Mouse (Mus musculus) heart, adult 18-20 months (tissue): ENCODE measurements around the gene Polr3h. TPM values are rescaled to one million over a fixed set of nuclear protein-coding genes. Genes with fewer than 3 reads are reported as not detected.
"Not testable (repeated sequence)": the region's sequence is repeated elsewhere in the genome, so short reads cannot be mapped to it uniquely, and the experiment has no call there.

Experiments used
- DNase-seq, 2 experiments: peaks; one replicate each; pipeline ENCODE4 v3.0.0; 2021 to 2022; ENCODE audit warnings: mixed read lengths in 1 of 2
- long read RNA-seq, 2 experiments: library from polyadenylated mRNA; stranded (forward); transcript quantifications; one replicate each; pipeline ENCODE4 v2.0.0; 2021
- total RNA-seq, 2 experiments: library from RNA; stranded (reverse); gene quantifications; 2 replicates each; pipeline ENCODE4 v1.2.3; 2021

Gene Polr3h
- 10 to 100 TPM in 1 of 2 experiments, 1 to 10 TPM in 1; 7.8 to 10.7 TPM for total RNA-seq
- long read RNA-seq, experiment 1, transcript Polr3h-201 (6 exons, 2,542 nt), result major isoform, 6 of 11 reads
- long read RNA-seq, experiment 1, partial matches to known transcripts, result 0 of 11 reads
- long read RNA-seq, experiment 1, other reads (novel, unspliced or antisense), result 4 of 11 reads
- long read RNA-seq, experiment 2, transcript Polr3h-201 (6 exons, 2,542 nt), result major isoform, 8 of 14 reads
- long read RNA-seq, experiment 2, partial matches to known transcripts, result 0 of 14 reads
- long read RNA-seq, experiment 2, other reads (novel, unspliced or antisense), result 3 of 14 reads

DNA sequence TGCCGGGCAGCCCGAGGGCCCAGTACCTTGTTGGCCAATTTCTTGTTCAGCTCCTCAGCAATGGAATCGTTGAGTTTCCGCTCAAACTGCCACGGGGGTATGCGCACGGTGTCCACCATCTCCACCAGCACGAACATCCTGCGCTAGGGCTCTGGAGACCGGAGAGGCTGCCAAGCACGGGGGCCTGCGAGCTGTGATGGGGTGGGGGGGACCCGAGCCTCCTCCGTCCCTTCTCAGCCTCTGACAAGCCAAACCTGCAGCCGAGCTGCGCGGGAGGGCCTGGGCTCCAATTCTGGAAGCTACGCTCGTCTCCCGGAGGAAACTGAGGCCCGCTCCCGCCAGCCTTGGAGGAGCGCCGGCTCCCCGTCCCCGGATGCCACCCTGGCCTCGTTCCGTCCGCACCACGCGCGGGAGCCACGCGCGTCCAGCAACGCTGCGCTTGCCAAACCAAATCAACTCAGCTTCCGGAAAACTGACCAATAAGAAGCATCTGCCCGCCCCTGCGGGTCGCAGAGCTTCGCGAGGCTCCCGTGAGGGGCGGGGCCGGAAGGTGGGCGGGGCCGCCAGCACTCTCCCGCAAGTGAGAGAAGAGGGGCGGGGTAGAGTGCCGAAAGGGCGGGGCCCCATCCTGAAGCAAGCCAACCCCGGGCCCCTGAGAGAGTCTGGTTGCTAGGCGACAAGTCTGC is at the start of gene Polr3h:
TSS of gene Polr3h (minus strand) at position 481 of the 686 bp plus-strand sequence.
- peak; percentile 94 to 97 for DNase-seq

DNA sequence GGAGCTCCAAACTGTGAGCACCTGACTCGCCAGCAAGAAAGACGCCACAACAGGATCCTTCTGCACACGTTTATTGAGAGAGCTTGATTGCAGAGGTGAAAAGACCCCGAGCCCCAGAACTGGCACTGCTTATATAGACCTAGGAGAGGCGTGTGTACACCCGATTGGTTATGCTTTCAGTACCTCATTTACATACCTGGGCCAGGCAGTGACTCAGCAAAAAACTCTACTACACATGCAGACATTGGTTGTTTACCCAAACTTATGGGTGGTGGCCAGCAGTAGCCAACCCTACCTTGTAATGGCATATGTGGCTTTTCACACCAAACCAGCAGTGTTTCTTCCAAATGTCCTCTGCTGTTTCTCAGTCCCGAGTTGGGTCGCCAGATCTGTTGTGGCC is 49.1 kb upstream of the Polr3h start:
- DNase-seq, result not testable (repeated sequence)

DNA sequence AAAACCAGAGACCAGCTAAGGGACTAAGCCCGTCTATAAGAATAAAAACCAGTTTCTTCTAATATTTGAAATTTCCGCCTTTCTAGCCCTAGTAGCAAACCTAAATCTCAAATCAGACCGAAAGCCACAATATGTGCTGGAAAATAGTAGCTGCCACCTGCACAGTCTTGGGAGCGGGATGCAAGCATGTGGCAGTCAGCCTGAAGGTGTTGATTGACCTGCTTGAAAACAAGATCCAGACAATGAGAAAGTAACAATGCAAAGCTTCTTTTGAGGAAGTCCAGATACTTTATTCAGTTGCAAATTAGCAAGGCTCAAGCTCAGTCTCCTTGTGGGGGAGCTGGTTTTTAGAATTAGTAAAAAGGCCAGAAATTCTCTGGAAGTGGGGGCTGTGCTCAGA is 44.5 kb upstream of the Polr3h start:
- DNase-seq, result not testable (repeated sequence)

DNA sequence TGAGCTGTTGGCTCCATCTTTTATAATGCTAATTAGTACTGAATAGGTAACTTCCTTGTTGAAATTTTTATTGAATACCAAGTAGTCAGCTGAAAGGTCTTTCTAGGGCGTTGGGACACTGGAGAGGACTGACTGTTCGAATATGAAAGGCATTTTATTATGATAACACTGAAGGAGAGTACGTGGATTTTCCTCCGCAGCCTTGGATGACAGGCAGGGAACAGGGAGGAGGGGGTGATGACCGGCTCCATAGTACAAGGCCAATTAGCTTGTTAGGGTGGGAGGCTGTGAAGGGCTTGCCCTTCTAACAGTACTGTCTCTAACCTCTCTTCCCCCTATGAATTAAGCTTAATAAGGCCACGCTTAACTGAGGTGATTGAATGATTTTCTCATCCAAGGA is 43.6 kb upstream of the Polr3h start:
- DNase-seq, result not testable (repeated sequence)

DNA sequence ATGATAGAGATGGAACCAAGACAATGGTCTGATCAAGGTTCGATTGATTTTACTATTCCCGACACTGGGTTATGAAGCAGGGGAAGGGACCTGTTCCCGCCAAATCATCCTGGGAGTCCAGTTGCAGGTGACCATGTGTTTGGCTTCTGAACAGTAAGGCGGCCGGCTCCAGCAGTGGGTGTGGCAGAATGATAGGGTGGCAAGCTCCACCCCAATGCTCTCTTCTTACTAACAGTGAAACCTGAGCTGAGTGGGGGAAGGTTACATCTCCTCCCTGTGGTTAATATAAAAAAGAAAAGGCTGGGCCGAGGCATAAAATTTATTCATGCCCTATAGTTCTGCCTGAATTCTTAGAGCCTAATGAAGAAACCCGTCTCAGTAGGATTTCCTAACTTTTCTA is 43.1 kb upstream of the Polr3h start:
- DNase-seq, result peak in 1 of 2 experiments; percentile 40

DNA sequence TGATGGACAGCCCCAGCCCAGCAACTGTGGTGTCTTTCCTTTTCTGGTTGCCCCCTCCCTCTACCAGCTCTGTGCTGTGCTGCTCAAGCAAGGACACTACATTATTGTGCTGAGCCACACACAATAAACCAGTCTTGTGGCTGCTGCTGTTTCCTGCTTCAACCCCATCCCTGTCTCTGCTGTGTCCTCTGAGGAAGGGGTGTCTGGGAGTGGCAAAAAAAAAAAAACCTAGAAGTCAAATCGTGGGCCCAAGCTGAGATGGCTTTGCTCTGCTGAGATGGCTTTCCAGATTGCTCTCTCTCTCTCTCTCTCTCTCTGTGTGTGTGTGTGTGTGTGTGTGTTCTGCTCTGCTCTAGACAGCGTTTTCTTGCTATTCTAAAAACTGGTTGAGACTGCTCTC is 42.4 kb upstream of the Polr3h start:
- DNase-seq, result no peak

DNA sequence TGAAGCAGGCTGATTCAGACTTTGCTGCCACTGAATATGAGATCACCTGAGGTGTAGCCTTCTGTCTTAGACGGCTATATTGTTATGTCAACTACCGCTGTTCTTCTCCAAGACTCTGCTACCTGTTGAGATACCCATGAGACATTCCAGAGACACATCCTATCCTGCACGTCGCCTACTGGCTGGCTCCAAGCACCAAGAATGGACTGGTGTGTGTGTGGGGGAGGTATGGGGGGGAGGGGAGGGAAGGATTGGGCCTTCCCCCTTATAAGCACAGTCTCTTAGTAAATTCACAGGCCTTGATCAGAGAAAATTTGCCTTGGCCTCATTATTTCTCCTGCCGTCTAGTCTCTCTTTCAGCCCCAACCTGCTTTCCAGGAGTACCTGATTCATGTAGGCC is 41.8 kb upstream of the Polr3h start:
- DNase-seq, result no peak

DNA sequence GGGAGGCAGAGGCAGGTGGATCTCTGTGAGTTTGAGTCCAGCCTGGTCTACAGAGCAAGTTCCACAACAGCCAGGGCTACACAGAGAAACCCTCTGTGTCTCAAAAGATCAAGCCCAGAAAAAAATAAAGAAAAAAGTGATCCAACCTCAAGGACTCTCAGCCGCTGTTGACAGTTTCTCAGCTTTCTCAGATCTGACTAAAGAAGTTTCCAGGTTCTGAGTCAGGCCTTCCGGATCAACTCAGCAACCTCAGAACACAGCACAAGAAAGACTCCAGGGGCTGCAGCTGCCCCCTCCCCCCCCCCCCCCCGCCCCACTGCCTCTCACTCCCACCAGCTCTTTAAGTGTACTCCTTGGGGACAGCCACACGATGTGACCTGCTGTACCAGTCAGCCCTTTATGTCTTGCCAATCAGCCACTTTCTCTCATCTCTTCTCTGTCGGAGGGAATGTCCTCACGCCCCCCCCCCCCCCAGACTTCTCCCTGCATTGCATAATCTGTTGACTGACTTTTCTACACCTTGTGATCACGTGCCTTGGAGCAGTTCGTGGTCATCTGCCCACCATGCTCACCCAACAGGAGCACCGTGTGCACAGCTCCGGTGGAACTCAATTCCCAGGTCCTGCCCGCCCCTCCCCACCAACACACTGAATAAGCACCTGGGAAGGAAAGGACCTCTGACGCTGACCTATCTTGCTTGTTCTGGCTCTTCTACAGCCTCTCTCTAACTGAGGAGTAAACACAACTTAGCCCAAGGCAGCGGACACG is 40.2 kb upstream of the Polr3h start:
- no peak for DNase-seq

DNA sequence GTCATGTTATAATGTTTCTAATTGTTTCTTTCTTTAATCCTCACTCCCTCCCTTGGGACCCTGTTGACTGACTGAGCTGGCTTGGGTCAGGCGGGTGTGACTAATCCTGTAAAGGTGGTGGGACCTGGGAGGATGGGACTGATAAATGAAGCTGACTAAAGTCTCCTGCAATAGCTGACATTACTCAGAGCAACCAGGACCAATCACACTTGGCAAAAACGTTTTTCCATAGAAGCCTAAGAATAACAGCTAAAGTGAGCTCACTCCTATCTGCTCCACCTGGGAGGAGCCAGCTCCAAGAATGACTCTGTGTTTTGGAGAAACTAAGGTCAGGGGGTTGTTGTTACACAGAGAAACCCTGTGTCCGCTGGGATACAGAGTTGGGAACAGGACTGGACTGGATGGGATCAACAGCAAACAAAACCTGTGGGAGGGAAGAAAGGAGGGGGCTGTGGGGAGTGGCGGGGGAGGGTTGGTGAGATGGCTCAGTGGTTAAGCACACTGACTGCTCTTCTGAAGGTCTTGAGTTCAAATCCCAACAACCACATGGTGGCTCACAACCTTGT is 39.0 kb upstream of the Polr3h start:
- no peak for DNase-seq

DNA sequence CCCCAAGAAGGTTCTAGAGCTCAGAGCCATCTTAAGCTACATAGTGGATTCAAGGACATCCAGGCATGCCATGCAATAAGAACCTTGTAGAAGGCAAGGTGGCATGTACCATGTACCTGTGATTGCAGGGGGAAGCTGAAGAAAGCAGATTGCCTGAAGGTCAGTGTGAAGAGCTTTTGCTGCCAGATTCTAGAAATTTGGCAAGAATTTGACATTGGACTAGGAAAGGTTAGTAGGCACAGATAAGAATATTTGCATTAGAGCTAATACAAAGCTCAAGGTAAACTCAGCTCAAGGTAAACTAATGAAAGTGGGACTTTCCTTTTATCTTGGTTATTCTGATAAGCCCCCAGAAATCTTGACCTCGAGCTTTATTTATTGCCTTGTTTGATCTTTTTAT is 38.2 kb upstream of the Polr3h start:
- no peak for DNase-seq

DNA sequence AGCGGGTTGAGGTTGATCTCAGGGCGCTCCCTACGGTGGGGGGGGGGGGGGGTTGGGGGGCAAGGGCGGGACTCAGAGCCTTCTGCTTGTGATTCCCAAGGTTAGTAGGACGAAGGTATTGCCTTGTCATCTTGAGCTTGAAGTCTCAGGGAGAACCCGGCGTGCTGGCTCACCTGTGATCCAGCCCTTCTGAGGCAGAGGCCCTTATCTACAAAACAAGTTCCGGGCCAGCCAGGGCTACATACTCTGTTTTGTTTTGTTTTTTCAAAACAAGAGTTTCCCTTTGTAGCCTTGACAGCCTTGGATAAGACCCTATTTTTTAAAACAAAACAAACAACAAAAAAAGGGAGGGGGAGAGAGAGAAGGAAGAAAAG is 35.0 kb upstream of the Polr3h start:
- DNase-seq, result no peak

DNA sequence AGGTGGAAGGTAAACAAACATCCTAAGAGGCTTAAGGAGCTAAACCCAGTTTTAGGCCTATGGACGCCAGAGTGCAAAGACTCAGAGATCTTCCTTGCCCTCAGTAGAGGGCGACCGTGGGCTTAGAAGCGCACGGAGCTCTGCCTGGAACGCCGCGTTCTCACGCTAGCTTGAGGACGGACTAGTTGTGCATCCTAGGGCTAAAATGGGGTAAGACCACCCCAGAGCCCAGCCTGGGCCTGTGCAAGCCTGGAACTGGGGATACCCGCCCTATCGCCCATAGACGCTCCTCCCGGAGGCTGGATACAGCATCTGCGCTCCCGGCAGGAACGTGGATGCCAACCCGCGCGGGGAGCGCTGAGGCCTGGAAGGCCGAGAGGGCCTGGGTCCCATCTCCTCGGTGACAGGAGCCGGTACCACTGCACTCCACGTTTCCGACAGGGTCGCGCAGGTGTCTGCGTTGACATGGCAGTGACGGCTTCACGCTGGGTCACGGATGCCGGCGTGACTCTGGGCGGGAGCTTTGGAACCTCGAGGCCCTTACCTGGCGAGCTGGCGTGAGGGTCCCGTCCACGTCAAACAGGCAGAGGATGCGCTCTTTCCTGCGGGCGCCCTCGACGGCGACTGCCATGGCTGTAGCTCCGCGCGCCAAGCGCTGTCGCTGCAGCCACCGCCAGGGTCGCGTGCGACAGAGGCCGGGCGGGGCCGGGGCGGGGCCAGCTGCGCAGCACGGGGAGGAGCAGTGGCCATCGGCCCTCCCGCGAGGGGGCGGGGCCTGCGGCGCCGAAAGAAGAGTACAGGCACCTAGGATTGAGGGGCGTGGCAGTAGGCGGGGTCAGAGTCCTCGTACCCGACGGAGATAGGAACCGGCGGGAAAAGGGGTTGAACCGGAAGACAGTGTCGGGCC is 34.4 kb upstream of the Polr3h start, which contains the start of gene Pmm1:
TSS of gene Pmm1 (minus strand) at position 760 of the 907 bp plus-strand sequence.
- peak; percentile 99 for DNase-seq

DNA sequence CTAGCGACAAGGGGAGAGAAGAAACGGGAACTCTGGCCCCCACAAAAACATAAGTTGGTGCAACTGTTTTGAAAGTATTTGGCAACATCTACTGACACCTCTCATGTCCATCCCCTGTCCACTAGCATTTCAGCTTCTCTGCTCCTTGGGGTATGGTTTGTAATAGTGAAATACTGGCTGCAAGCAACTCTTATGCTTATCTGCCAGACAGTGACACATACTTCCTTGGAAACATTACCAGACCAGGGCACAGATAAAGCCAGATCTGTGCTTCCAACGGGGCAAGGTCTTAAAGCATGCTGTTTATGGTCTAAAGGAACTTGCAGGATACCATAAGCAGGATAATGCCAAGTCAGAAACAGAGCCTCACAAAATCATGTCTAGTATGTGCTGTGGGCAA is 32.9 kb upstream of the Polr3h start:
- DNase-seq, result no peak

DNA sequence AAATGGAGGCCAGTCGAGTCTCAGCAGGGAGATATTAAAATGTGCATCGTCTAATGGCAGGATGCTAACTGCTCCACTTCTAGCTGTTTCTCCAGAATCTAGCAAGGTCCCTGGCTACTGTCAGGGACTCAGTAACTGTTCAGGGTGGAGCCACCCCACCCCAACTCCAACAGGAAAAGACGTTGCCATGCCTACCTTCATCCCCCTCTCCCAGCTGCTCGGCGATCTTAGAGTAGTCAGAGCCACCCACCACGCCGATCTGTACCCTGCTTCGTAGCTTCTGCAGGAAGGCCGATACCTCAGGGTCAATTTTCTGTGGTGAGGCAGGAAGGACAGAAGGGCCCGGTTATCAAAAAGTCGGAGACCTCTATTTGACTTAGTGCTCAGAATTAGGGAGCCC is 31.6 kb upstream of the Polr3h start:
- DNase-seq, result no peak

DNA sequence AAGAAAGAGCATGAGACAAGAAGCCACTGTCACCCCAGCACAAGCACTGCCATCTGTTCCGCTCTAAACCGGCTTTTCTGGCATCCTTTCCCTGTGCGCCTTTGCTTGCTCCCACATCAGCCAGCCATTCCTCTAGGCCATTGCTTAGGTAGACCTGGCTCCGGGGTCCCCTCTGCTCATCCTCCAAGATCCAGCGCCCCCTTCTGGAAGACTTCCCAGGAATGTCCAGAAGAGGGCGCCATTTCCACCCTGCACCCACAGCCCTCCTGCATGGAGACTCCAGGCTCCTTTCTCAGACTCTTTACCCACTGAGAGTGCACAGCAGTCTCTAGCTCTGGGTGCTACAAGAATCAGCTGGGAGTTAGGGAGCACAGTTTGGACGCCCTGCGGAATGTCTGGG is 30.4 kb upstream of the Polr3h start:
- DNase-seq, result no peak

DNA sequence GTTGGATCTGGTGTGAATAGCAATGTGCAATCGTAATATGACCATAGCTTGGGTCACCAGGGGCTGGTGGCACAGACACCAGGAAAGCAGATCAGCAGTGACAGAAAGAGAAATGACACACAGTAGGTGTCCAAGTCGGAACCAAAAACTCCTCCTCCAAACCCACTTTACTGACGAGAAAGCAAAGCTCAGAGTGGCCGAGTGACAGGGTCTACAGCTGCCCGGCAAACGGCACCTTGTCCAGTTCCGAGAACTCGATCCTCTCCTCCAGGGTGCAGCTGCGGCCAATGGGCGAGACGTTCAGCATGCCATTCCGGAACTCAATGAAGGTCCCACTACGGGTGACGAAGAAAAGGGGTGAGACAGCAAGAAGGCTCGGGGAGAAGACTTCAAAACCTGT is 29.4 kb upstream of the Polr3h start:
- DNase-seq, result no peak

DNA sequence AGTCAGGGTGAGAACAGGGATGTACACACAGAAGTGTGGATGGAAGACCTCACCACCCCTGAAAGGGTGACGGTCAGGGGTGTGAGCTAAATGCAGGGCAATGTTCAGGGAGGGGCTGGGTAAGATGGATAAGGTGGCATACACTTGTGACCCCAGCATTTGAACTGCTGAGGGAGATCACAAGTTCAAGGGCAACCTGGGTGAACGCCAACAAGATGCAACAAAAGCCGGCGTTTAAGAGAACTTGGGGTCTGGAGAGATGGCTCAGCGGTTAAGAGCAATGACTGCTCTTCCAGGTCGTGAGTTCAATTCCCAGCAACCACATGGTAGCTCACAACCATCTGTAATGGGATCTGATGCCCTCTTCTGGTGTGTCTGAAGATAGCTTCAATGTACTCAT is 28.7 kb upstream of the Polr3h start:
- no peak for DNase-seq

DNA sequence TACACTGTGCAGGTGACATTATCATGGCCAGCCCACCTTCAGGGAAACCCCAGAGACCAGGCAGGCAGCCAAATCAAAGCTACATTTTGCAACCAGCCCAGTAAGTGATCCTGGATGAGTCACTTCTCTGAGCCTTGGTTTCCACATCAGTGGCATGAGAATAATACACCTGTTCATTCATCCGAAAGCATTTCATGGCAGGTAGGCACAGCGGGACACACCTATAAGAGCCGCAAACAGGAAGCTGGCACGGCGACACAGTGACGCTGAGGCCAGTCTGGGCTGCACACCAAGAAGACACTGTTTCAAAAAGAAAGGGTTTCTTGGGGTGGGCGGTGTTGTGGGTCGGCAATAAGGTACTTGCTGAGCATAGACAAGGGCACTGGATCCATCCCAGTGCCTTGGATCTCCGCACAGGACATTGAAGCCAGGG is 28.1 kb upstream of the Polr3h start:
- DNase-seq, result no peak

DNA sequence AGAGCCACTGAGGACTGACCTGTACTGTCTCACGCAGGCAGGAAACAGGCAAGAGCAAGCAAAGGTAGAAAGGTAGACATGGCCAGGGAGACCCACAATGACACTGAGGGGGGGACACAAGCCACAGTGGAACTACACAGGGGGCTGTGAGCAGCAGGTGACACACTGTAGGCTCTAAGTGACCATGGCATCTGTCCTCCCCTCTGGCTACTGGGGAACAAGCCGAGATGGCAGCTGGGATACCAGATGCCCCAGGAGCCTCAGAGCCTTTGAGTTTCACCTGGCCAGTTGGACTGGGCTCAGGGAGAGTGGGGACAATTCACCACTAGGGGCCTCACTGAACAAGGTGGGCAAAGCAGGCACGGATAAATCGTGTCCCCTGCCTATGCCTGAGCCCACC is 26.3 kb upstream of the Polr3h start:
- no peak for DNase-seq

DNA sequence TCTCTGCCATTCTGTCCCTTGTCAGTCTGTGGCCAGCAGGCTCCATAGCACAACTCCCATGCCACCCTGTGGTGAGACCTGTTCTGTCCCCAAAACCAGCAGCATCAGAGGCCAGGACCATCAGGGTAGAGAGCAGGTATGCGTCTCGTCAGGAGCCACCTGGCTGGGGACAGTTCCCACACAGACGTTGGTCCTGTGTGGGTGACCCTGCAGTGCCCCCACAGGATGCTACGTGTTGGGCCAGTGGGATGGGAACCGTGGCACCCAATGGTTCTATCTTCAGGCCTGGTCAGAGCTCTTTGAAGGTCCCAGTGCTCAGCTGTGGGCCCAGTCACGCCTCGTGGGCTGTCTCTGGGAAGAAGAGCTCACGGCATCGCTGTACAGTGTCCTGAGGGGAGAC is 25.1 kb upstream of the Polr3h start:
- DNase-seq, result no peak

DNA sequence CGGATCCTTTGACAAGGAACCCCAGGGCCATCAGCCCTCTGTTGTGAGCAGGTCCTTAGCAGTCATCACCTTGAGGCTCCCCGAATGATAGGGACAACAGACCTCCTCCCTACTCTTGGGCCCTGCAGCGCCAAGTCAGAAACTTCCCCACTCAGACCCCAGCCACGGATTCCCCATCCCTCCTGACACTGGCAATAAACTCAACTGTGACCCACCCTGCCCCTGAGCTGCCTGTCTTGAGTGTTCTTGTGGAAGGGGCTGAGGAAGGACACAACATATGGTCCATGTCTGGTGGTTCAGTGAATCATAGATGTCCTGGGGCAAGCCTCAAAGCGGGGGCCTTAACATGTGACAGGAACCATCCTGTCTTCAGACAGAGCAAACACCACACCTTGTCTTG is 24.7 kb upstream of the Polr3h start:
- no peak for DNase-seq
